Comparison of ENCODE assay signal across 13 mouse cellular contexts in genomic region chr5:111113183-111113582, GRCm38 (mm10).
DNase-seq lines count a peak whose midpoint lies in the region; ATAC-seq and TF ChIP-seq lines count a peak whose summit lies in the region.
"Had no signal": no experiment of that assay in that cellular context is flagged by ENCODE, and none has a peak within 500 bp of the region (broad histone marks: within the 10 kb centered on the region; RNA-seq: fewer than 3 reads in every experiment).

No protein-coding gene starts in this region.

- no peaks in the 10 kb centered on the region for H3K27me3 ChIP-seq in kidney, embryonic 15.5 days
- H3K27me3 ChIP-seq in kidney, embryonic 14.5 days (ENCODE audit: control insufficient read depth, insufficient read depth, low read length), result no peaks in the 10 kb centered on the region
- H3K27me3 ChIP-seq in limb, embryonic 12.5 days, result no peaks in the 10 kb centered on the region
- H3K27me3 ChIP-seq in stomach, postnatal 0 days (ENCODE audit: control insufficient read depth, insufficient read depth, low read length), result no peaks in the 10 kb centered on the region
- H3K27me3 ChIP-seq: midbrain, embryonic 15.5 days had no signal

- H3K4me2 ChIP-seq in kidney, embryonic 15.5 days, result no peak overlapping the region
- H3K4me2 ChIP-seq in kidney, embryonic 14.5 days (replicated peaks; ENCODE audit: low read depth, low read length), result no peak overlapping the region
- H3K4me2 ChIP-seq in limb, embryonic 12.5 days, result peak overlapping the region; percentile 22
- H3K4me2 ChIP-seq in stomach, postnatal 0 days (replicated peaks; ENCODE audit: low read depth), result no peak overlapping the region
- H3K4me2 ChIP-seq: midbrain, embryonic 15.5 days had no signal

- DNase-seq in adrenal gland, adult 8-10 months, result peak; percentile 37
- peak; percentile 38 to 52 for DNase-seq in adrenal gland, postnatal 36 days
- no peak for DNase-seq in testis, postnatal 14 days (ENCODE audit: low spot score)
- no peak for DNase-seq in left cerebral cortex, postnatal 36 days (ENCODE audit: low spot score in 2 of 2)
- no peak for DNase-seq in stomach, postnatal 0 days (ENCODE audit: low spot score)
- DNase-seq: cerebellum, postnatal 14 days; lung, adult 18-20 months; retina, postnatal 1 day; spleen, adult 18-20 months had no signal

- intact Hi-C loops in left cerebral cortex, postnatal 36 days (cut with DNase I), result no loop called here

- H3K27ac ChIP-seq in kidney, embryonic 15.5 days, result peak overlapping the region; percentile 71
- H3K27ac ChIP-seq in kidney, embryonic 14.5 days (ENCODE audit: low read depth, low read length), result no peak overlapping the region
- H3K27ac ChIP-seq in limb, embryonic 12.5 days, result peak overlapping the region; percentile 73
- H3K27ac ChIP-seq in stomach, postnatal 0 days (replicated peaks), result no peak overlapping the region
- H3K27ac ChIP-seq: midbrain, embryonic 15.5 days had no signal

- H3K9me3 ChIP-seq in kidney, embryonic 15.5 days (replicated peaks), result no peaks in the 10 kb centered on the region
- H3K9me3 ChIP-seq in kidney, embryonic 14.5 days (ENCODE audit: control insufficient read depth, low read length), result no peaks in the 10 kb centered on the region
- no peaks in the 10 kb centered on the region for H3K9me3 ChIP-seq in limb, embryonic 12.5 days
- H3K9me3 ChIP-seq in stomach, postnatal 0 days (ENCODE audit: control insufficient read depth, low read length), result no peaks in the 10 kb centered on the region
- H3K9me3 ChIP-seq: midbrain, embryonic 15.5 days had no signal

- no peak overlapping the region for H3K9ac ChIP-seq in kidney, embryonic 15.5 days
- H3K9ac ChIP-seq in kidney, embryonic 14.5 days (ENCODE audit: low read depth, low read length), result no peak overlapping the region
- no peak overlapping the region for H3K9ac ChIP-seq in limb, embryonic 12.5 days (replicated peaks)
- H3K9ac ChIP-seq in stomach, postnatal 0 days (ENCODE audit: low read length), result no peak overlapping the region
- H3K9ac ChIP-seq: midbrain, embryonic 15.5 days had no signal

- H3K4me3 ChIP-seq in kidney, embryonic 15.5 days (replicated peaks), result no peak overlapping the region
- no peak overlapping the region for H3K4me3 ChIP-seq in kidney, embryonic 14.5 days (ENCODE audit: low read length)
- H3K4me3 ChIP-seq in limb, embryonic 12.5 days (replicated peaks), result no peak overlapping the region
- H3K4me3 ChIP-seq in stomach, postnatal 0 days (ENCODE audit: low read depth, low read length), result no peak overlapping the region
- H3K4me3 ChIP-seq: midbrain, embryonic 15.5 days had no signal

- ATAC-seq in kidney, embryonic 15.5 days (replicated peaks; ENCODE audit: low FRiP score), result no peak
- no peak for ATAC-seq in kidney, embryonic 14.5 days (ENCODE audit: low FRiP score, low TSS enrichment)
- no peak for ATAC-seq in limb, embryonic 12.5 days (ENCODE audit: insufficient number of reproducible peaks, insufficient read depth, low FRiP score, low TSS enrichment, low read depth)
- ATAC-seq in stomach, postnatal 0 days (ENCODE audit: low FRiP score, low TSS enrichment), result no peak
- ATAC-seq: midbrain, embryonic 15.5 days had no signal

- H3K36me3 ChIP-seq in kidney, embryonic 15.5 days, result no peaks in the 10 kb centered on the region
- H3K36me3 ChIP-seq in kidney, embryonic 14.5 days (ENCODE audit: control insufficient read depth, insufficient read depth, low read length), result no peaks in the 10 kb centered on the region; the same call in 1 of the 2 replicates
- H3K36me3 ChIP-seq in limb, embryonic 12.5 days, result no peaks in the 10 kb centered on the region
- H3K36me3 ChIP-seq in stomach, postnatal 0 days (ENCODE audit: control insufficient read depth, insufficient read depth, low read length), result no peaks in the 10 kb centered on the region
- H3K36me3 ChIP-seq: midbrain, embryonic 15.5 days had no signal

- TF ChIP-seq EP300 in stomach, postnatal 0 days (optimal IDR thresholded peaks at IDR 0.05), result no peak

- TF ChIP-seq CTCF in stomach, postnatal 0 days (IDR thresholded peaks at IDR 0.05; ENCODE audit: low read depth), result no peak

- 30% methylated on average over 7 of the region's 7 CpGs for WGBS in kidney, embryonic 15.5 days
- WGBS in kidney, embryonic 14.5 days, result 26% methylated on average over 7 of the region's 7 CpGs
- 11% methylated on average over 7 of the region's 7 CpGs for WGBS in limb, embryonic 12.5 days
- WGBS in stomach, postnatal 0 days, result 46% methylated on average over 7 of the region's 7 CpGs

- peaks cover 56% of the 10 kb centered on the region for H3K4me1 ChIP-seq in kidney, embryonic 15.5 days
- H3K4me1 ChIP-seq in kidney, embryonic 14.5 days (ENCODE audit: control insufficient read depth, insufficient read depth, low read length), result peaks cover 43% of the 10 kb centered on the region
- H3K4me1 ChIP-seq in limb, embryonic 12.5 days (replicated peaks), result peaks cover 56% of the 10 kb centered on the region
- H3K4me1 ChIP-seq in stomach, postnatal 0 days (replicated peaks; ENCODE audit: control insufficient read depth, insufficient read depth), result no peaks in the 10 kb centered on the region

Comparison
In these comparisons a context has a peak if more than half of its experiments do, and no peak if none do; other contexts are left out.
1. H3K27ac ChIP-seq: peak in kidney, embryonic 15.5 days (single experiment) and limb, embryonic 12.5 days (single experiment); none in kidney, embryonic 14.5 days (single experiment) and stomach, postnatal 0 days (single experiment).
2. DNase-seq: peak in adrenal gland, adult 8-10 months (single experiment) and adrenal gland, postnatal 36 days (2 of 2); none in testis, postnatal 14 days (single experiment), left cerebral cortex, postnatal 36 days (0 of 2) and stomach, postnatal 0 days (single experiment).